Mouse (Mus musculus) embryonic facial prominence, embryonic 13.5 days (tissue): ENCODE results near the gene Coa3. TPM values are rescaled to one million over a fixed set of nuclear protein-coding genes. Genes with fewer than 3 reads are reported as not detected.
A peak's percentile ranks its signal among the peaks of the same experiment; 100 is the strongest.

ENCODE experiments used
- ATAC-seq: fragments of 200-750 bp; cut with Nextera tagmentation; 2 replicates; pipeline ENCODE4 v1.8.0; 2017; ENCODE audit warnings: low read depth; ENCODE audit not compliant: insufficient number of reproducible peaks, insufficient read depth, low FRiP score, low TSS enrichment
- H3K27ac ChIP-seq: fragments of 300-500 bp; sonication (generic); 2 replicates; pipeline ENCODE4 v1.5.1; 2015; ENCODE audit warnings: moderate library complexity, mild to moderate bottlenecking, inconsistent platforms
- H3K27me3 ChIP-seq: fragments of 300-500 bp; sonication (generic); 2 replicates; pipeline ENCODE4 v1.6.1; 2015; ENCODE audit warnings: mild to moderate bottlenecking, inconsistent platforms
- H3K36me3 ChIP-seq: fragments of 300-500 bp; sonication (generic); 2 replicates; pipeline ENCODE4 v1.6.1; 2015; ENCODE audit warnings: mild to moderate bottlenecking, inconsistent platforms
- H3K4me1 ChIP-seq: fragments of 300-500 bp; sonication (generic); 2 replicates; pipeline ENCODE4 v1.6.1; 2015; ENCODE audit warnings: inconsistent platforms
- H3K4me2 ChIP-seq: fragments of 300-500 bp; sonication (generic); 2 replicates; pipeline ENCODE4 v1.6.1; 2015; ENCODE audit warnings: moderate library complexity, mild to moderate bottlenecking, inconsistent platforms
- H3K4me3 ChIP-seq: fragments of 300-500 bp; sonication (generic); 2 replicates; pipeline ENCODE4 v1.5.1; 2015; ENCODE audit warnings: mild to moderate bottlenecking, inconsistent platforms
- H3K9ac ChIP-seq: fragments of 300-500 bp; sonication (generic); 2 replicates; pipeline ENCODE4 v1.6.1; 2015; ENCODE audit warnings: mild to moderate bottlenecking, inconsistent platforms
- H3K9me3 ChIP-seq: fragments of 300-500 bp; sonication (generic); 2 replicates; pipeline ENCODE4 v1.6.1; 2016; ENCODE audit warnings: inconsistent platforms
- WGBS: fragments of 180-500 bp; shearing (Covaris S2); methylation state at CpG from one replicate; pipeline ENCODE4 v1.1.7; 2015; ENCODE audit warnings: mixed read lengths; 5-methylcytosine and 5-hydroxymethylcytosine counted together
- polyA plus RNA-seq: library from polyadenylated mRNA; unstranded; fragments of >200 nt; fragmentation: Nextera tagmentation; extraction: Ambion mirVana; gene quantifications from 2 replicates; pipeline ENCODE4 v1.2.1, GENCODE M21; 2015

Gene Coa3
- polyA plus RNA-seq, 1 experiment from 2014 or later: 196 TPM

DNA sequence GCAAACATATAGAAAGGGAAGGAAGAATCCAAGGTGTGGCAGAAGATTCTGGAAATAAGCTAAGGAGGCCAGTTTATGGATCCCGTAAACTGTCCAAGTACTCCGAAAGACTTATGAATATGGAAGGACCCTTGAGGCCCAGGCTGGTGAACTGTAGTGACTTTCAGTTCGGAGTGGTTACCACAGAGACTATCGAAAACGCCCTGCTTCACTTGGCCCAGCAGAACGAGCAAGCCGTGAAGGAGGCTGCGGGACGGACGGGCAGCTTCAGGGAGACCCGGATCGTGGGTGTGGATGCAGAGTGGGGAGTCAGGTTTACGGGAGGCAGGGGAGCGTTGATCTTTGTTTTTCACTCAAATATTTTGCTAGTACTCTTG lies 267 bp upstream of the Coa3 start:
- Histone ChIP-seq H3K27me3 (0 out of 2 replicates have a peak, but pooled peaks cover 3% of the 10 kb centered on the region), H3K9me3 (no peaks in the 10 kb centered on the region), H3K4me3 (peak overlapping the region; percentile 83), H3K4me1 (peaks cover 32% of the 10 kb centered on the region), H3K9ac (peak overlapping the region; percentile 84; the same call in 1 of the 2 replicates), H3K27ac (no peak overlapping the region), H3K36me3 (peaks cover 12% of the 10 kb centered on the region; the same call in 1 of the 2 replicates), H3K4me2 (peak overlapping the region; percentile 89)
- 64% methylated on average over 14 of the region's 14 CpGs for WGBS
- ATAC-seq: no peak

DNA sequence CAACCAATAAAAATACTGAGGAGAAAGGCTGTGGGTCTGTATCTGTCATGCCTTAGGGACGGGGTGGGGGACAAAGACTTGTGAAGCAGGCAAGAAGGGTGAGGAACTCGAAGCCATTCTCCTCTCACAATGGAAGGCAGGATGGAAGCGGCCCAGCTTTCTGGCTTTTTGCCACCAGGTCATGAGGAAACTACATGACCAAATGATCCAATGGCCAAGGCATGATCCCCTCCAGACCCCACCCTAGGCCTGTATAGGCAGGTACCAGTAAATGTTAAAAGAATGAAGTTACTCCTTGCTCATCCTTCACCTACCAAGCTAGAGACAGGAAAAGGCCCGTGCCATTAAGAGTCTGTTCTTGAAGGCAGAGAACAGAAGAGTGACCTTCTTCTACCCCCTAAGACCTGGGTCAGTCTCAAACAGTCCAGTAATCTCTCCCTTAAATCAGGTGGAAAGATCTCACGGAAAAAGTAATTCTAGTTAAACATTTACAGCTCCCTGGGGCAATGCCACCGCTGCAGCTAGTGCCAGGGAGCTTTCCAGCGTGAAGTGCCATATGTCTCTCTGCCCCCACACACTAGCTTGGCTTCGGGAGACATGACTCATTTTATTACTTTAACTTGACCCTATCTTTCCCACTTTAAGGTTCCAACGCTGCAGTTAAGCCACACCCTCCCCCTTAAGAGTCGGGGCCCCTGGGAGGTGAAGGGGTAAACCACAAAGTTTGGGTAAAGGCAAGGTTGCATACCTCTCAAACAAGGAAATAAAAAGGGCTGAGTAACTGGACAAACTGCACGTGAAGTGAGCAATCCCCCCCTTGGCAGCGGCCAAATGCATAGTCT lies 1.3 kb downstream of the Coa3 start:
- no peak for ATAC-seq
- WGBS: 70% methylated on average over 12 of the region's 12 CpGs
- Histone ChIP-seq H3K4me1 (peaks cover 30% of the 10 kb centered on the region), H3K4me2 (peak overlapping the region; percentile 89), H3K9ac (peak overlapping the region; percentile 84), H3K27me3 (0 out of 2 replicates have a peak, but pooled peaks cover 3% of the 10 kb centered on the region), H3K9me3 (no peaks in the 10 kb centered on the region), H3K27ac (no peak overlapping the region), H3K36me3 (peaks cover 12% of the 10 kb centered on the region; the same call in 1 of the 2 replicates), H3K4me3 (peak overlapping the region; percentile 83)

DNA sequence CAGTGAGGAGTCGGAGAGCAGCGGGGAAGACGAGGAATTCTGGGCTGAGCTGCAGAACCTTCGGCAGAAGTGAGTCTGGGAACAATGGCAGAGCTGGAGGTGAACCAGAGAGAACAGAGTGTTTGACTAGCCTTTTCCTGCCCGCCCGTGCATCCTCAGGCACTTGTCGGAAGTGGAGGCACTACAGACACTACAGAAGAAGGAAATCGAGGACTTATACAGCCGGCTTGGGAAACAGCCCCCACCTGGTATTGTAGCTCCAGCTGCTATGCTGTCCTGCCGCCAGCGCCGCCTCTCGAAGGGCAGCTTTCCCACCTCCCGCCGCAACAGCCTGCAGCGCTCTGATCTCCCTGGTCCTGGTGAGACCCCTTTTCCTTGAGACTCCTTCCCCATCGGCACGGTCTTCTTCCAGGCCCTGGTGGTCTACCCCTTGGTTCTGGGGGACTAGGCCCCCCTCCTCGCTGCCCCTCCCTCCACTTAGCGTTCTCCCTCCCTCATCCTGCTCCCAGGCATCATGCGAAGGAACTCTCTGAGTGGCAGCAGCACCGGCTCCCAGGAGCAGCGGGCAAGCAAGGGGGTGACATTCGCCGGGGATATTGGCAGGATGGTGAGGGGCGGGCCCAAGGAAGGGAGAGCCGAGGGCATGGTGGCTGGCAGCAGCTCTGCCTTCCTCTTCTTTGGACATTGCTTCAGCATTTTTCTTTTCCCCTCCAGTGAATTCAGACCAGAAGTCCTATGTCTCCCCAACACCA lies 2.4 kb downstream of the Coa3 start:
- peak overlapping the region; percentile 36; the same call in 1 of the 2 replicates for H3K9ac ChIP-seq
- 30% methylated on average over 27 of the region's 27 CpGs for WGBS

GRCm38 (mm10) chr11:101275309-101275708 lies 3.6 kb downstream of the Coa3 start:
- WGBS: 77% methylated on average over 4 of the region's 4 CpGs
- 0 out of 2 replicates have a peak, but pooled peaks cover 8% of the 10 kb centered on the region for H3K27me3 ChIP-seq
- ATAC-seq: no peak
- peaks cover 30% of the 10 kb centered on the region for H3K4me1 ChIP-seq
- no peak overlapping the region for H3K4me2 ChIP-seq
- no peaks in the 10 kb centered on the region for H3K9me3 ChIP-seq
- H3K4me3 ChIP-seq: no peak overlapping the region
- H3K9ac ChIP-seq: no peak overlapping the region
- no peak overlapping the region for H3K27ac ChIP-seq
- H3K36me3 ChIP-seq: peaks cover 12% of the 10 kb centered on the region; the same call in 1 of the 2 replicates

More for the DNA sequence above, 2.4 kb downstream of the Coa3 start:
- H3K27ac ChIP-seq: no peak overlapping the region
- 0 out of 2 replicates have a peak, but pooled peaks cover 3% of the 10 kb centered on the region for H3K27me3 ChIP-seq
- peaks cover 12% of the 10 kb centered on the region; the same call in 1 of the 2 replicates for H3K36me3 ChIP-seq
- H3K4me1 ChIP-seq: peaks cover 30% of the 10 kb centered on the region
- peak overlapping the region; percentile 20 for H3K4me2 ChIP-seq
- no peak for ATAC-seq
- H3K4me3 ChIP-seq: peak overlapping the region; percentile 16; the same call in 1 of the 2 replicates
- no peaks in the 10 kb centered on the region for H3K9me3 ChIP-seq

DNA sequence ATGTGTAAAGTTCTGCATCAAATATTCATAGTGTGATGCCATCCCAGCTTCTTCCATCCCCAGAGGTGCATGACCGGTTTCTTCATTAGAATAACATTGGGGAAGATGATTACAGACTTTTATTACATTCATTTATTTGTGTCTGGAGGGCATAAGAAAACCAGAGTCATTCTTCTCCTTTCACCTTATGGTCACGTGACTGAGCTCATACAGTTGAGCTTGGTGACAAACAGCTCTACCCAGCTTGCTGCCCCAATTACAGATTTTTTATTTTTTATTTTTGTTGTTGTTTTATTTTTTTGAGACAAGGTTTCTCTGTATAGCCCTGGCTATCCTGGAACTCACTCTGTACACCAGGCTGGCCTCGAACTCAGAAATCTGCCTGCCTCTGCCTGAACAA lies 6.5 kb downstream of the Coa3 start:
- peaks cover 21% of the 10 kb centered on the region for H3K27me3 ChIP-seq
- H3K4me1 ChIP-seq: peaks cover 16% of the 10 kb centered on the region
- no peak overlapping the region for H3K9ac ChIP-seq
- no peak overlapping the region for H3K4me3 ChIP-seq
- no peak overlapping the region for H3K27ac ChIP-seq
- H3K36me3 ChIP-seq: peaks cover 12% of the 10 kb centered on the region; the same call in 1 of the 2 replicates
- no peaks in the 10 kb centered on the region for H3K9me3 ChIP-seq
- 86% methylated on average over 3 of the region's 3 CpGs for whole genome bisulfite sequencing
- ATAC-seq: no peak
- H3K4me2 ChIP-seq: no peak overlapping the region

GRCm38 (mm10) chr11:101269577-101270116 lies 9.3 kb downstream of the Coa3 start:
- no peaks in the 10 kb centered on the region for H3K36me3 ChIP-seq
- peaks cover 9% of the 10 kb centered on the region for H3K4me1 ChIP-seq
- H3K27ac ChIP-seq: no peak overlapping the region
- H3K9ac ChIP-seq: no peak overlapping the region
- WGBS: 31% methylated on average over 10 of the region's 10 CpGs
- H3K27me3 ChIP-seq: peaks cover 44% of the 10 kb centered on the region
- H3K9me3 ChIP-seq: no peaks in the 10 kb centered on the region
- no peak overlapping the region for H3K4me3 ChIP-seq
- no peak overlapping the region for H3K4me2 ChIP-seq
- no peak for ATAC-seq

GRCm38 (mm10) chr11:101265906-101266305 lies 13.0 kb downstream of the Coa3 start:
- Histone ChIP-seq H3K4me2 (peak overlapping the region; percentile 61), H3K27ac (no peak overlapping the region), H3K4me1 (peaks cover 35% of the 10 kb centered on the region), H3K36me3 (no peaks in the 10 kb centered on the region), H3K27me3 (peaks cover 77% of the 10 kb centered on the region), H3K4me3 (peak overlapping the region; percentile 43; the same call in 1 of the 2 replicates), H3K9ac (no peak overlapping the region), H3K9me3 (no peaks in the 10 kb centered on the region)
- no peak for ATAC-seq
- 23% methylated on average over 6 of the region's 6 CpGs for WGBS

DNA sequence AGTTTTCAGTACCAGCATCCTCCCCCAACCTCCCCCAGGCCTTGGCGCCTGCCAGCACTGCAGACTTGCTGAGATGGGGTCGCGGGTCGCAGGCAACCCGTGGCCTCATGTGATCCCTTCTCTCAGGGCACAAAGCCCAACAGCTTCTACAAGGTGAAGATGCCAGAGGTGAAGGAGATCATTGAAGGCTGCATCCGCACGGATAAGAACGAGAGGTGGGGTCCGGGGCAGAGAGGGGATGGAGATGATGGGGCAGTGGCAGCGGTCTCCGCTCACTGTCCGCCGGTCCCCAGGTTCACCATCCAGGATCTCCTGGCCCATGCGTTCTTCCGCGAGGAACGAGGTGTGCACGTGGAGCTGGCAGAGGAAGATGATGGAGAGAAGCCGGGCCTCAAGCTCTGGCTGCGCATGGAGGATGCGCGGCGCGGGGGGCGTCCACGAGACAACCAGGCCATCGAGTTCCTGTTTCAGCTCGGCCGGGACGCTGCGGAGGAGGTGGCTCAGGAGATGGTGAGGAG lies 13.9 kb downstream of the Coa3 start:
- Histone ChIP-seq H3K27me3 (peaks cover 73% of the 10 kb centered on the region), H3K4me1 (peaks cover 42% of the 10 kb centered on the region), H3K36me3 (no peaks in the 10 kb centered on the region), H3K27ac (no peak overlapping the region), H3K4me3 (peak overlapping the region; percentile 43), H3K4me2 (peak overlapping the region; percentile 61), H3K9ac (peak overlapping the region; percentile 67), H3K9me3 (no peaks in the 10 kb centered on the region)
- WGBS: 2% methylated on average over 31 of the region's 31 CpGs
- no peak for ATAC-seq

- H3K27me3 ChIP-seq: peaks cover 72% of the 10 kb centered on the region
- H3K9me3 ChIP-seq: no peaks in the 10 kb centered on the region
- H3K4me2 ChIP-seq: peak overlapping the region; percentile 24; the same call in 1 of the 2 replicates
- no peak overlapping the region for H3K9ac ChIP-seq
- H3K4me1 ChIP-seq: peaks cover 53% of the 10 kb centered on the region
- H3K4me3 ChIP-seq: no peak overlapping the region
- 13% methylated on average over 3 of the region's 3 CpGs for WGBS
- H3K27ac ChIP-seq: no peak overlapping the region
- ATAC-seq: no peak
- H3K36me3 ChIP-seq: peaks cover under 1% of the 10 kb centered on the region; the same call in 1 of the 2 replicates
Observed at GRCm38 (mm10) chr11:101263989-101264280, 15.0 kb downstream of the Coa3 start.

DNA sequence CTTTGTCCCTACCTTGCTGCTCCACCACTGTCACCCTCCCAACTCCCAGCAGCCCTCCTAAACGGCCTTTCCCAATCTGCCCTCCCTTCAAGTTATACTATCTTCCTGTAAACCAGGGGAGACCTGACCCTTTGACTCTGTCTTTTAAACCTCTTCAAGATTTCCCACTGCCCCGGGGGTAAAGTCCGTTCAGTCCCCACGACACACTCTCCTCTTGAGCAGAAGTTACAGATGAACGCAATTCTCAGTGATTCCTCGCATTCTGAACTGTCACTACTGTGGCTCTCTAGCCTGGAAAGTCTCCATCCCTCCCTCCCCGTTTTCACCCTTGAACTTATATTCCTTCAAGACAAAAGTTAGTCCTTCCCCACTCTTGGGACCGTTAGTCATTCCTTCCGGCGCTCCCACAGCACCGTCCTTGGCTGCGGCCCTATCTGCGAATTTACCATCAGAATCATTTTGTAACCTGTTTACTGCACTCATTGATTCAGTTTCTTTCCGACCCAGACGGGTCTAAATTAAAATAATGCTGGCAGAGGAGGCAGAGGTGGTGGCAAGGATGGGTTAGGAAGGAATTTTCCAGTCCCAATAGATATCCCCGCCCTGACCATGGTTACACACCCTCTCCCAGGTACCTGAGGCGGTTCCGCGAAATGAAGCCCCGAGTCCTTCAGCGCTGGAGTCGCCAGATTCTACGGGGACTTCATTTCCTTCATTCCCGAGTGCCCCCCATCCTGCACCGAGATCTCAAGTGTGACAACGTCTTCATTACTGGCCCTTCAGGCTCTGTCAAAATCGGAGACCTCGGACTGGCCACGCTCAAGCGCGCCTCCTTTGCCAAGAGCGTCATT lies 15.6 kb downstream of the Coa3 start:
- 4% methylated on average over 32 of the region's 32 CpGs for WGBS
- H3K27ac ChIP-seq: no peak overlapping the region
- no peaks in the 10 kb centered on the region for H3K9me3 ChIP-seq
- no peak for ATAC-seq
- H3K36me3 ChIP-seq: peaks cover 7% of the 10 kb centered on the region
- peaks cover 66% of the 10 kb centered on the region for H3K27me3 ChIP-seq
- H3K4me1 ChIP-seq: peaks cover 59% of the 10 kb centered on the region
- H3K9ac ChIP-seq: no peak overlapping the region
- H3K4me2 ChIP-seq: peak overlapping the region; percentile 98
- H3K4me3 ChIP-seq: peak overlapping the region; percentile 63; the same call in 1 of the 2 replicates
